Mouse (Mus musculus) thymus, adult 2 months (tissue): ENCODE data around the gene Cxcl3.

Source experiments
- CTCF ChIP-seq: fragments of 200-500 bp; IDR thresholded peaks from 2 replicates; pipeline ENCODE4 v1.5.1; 2012; ENCODE audit warnings: mild to moderate bottlenecking, control low read depth, low read length, moderate library complexity, borderline replicate concordance; ENCODE audit not compliant: control insufficient read depth, poor library complexity, insufficient read depth; ENCODE audit errors: extremely low read depth
- POLR2A ChIP-seq: fragments of 200-500 bp; IDR thresholded peaks from 2 replicates; pipeline ENCODE4 v1.6.1; 2012; ENCODE audit warnings: mild to moderate bottlenecking, low read length, control low read depth, moderate library complexity; ENCODE audit not compliant: control insufficient read depth, poor library complexity, insufficient read depth; ENCODE audit errors: extremely low read depth

- TF ChIP-seq CTCF (no peak), POLR2A (no peak)
Observed at GRCm38 (mm10) chr5:90777621-90778020, 8.3 kb upstream of the Cxcl3 start.
